Mouse (Mus musculus): ENCODE results near the gene Cfap58. TPM values are rescaled to one million over a fixed set of nuclear protein-coding genes. Genes with fewer than 3 reads are reported as not detected.
A peak's percentile ranks its signal among the peaks of the same experiment; 100 is the strongest.

Gene Cfap58
- polyA plus RNA-seq, 1 experiment from 2014 or later = 0.18 TPM

GRCm38 (mm10) chr19:47915251-47915650, 22.2 kb upstream of the Cfap58 start:
- no peak for DNase-seq (ENCODE audit: low spot score)

- no peak for DNase-seq (ENCODE audit: low spot score)
Observed at GRCm38 (mm10) chr19:47917396-47917795, 20.1 kb upstream of the Cfap58 start.

GRCm38 (mm10) chr19:47918016-47918415, 19.5 kb upstream of the Cfap58 start:
- no peak for DNase-seq (ENCODE audit: low spot score)

GRCm38 (mm10) chr19:47918455-47919101, 18.9 kb upstream of the Cfap58 start:
- DNase-seq (ENCODE audit: low spot score) = peak; percentile 66

- DNase-seq (ENCODE audit: low spot score) = peak; percentile 89
Observed at GRCm38 (mm10) chr19:47919126-47919965, 18.1 kb upstream of the Cfap58 start, which contains the start of the genes Cfap43 and Itprip. Cfap43 (minus strand) TSS chr19:47919287. Itprip (minus strand) TSS chr19:47919299.

DNA sequence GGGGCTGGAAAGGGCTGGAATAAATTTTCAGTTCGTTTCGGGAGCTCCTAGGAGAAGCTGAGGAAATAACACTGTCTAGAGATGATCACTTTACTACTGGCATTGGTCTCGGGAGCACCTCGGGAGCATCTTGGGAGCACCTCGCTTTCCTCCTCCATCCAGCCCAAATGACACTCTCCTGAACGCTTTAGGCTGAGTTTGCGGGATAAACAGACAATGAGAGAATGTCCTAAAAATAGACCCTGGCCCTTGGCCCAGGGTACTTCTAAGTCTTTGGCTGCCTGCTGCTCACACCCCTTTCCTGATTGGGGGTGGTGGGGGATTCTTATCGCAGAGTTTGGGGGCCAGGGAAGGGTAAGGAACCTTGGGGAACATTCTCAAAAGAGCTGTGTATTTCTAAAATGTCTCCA, 17.5 kb upstream of the Cfap58 start:
- no peak for DNase-seq (ENCODE audit: low spot score)

GRCm38 (mm10) chr19:47925819-47926218, 11.7 kb upstream of the Cfap58 start:
- DNase-seq (ENCODE audit: low spot score) = no peak

DNA sequence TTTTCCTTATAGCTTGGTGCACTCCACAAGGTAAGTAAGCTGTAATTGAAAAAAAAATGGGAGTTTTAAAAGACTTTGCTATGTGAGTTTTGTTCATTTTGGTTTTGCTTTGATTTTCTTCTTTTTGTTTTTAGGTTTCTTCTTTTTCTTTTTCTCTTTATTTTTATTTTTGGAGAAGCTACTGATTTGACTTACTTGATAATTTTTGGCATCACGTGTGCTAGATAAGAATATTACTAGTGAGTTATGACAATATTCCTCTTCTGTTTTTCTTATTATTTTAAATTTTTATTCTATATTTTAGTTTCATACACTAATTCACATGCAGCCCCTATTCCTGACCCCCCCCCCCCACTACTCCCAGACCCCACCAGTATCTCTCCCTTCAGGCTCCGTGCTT, 10.4 kb upstream of the Cfap58 start:
- DNase-seq (ENCODE audit: low spot score) = no peak

DNA sequence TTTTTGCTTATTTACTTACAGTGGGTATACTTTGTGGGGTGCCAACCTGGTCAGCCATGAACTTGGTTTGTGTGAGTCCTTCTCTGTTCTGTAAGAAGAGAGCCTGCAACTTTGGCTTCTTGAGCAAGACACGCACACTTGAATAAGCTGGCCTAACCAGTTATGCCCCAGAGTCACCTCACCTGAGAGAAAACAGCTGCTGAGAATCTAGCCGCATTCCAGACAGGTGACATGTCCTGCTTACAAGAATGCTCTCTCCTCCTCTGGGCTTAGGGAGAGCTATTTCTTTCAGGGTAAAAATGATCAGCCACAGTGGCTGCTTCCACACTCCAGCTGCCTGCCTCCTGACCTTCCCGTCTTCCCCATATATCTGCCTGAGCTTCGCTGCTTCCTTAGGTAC, 8.4 kb upstream of the Cfap58 start:
- no peak for DNase-seq (ENCODE audit: low spot score)

GRCm38 (mm10) chr19:47931982-47932638, 5.4 kb upstream of the Cfap58 start:
- peak; percentile 72 for DNase-seq (ENCODE audit: low spot score)

DNA sequence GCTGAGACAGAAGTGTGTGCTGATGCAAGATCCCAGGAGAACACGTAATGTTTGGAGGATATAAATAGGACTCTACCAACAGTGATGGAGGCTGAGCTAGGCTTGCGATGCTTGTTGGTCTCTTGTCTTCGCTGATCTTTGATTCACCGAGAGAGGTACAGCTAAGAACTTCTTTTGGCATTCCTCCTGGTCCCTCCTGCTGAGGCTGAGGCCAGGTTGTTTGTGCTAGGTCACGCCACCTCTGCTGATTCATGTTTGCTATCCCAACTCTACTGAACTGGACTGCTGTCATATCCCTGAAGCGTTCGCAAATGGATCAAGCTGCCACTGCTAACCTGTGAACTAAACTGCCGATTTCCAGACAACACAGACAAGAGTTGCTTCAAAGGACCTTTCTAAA, 3.3 kb upstream of the Cfap58 start:
- DNase-seq (ENCODE audit: low spot score) = no peak

GRCm38 (mm10) chr19:47934636-47935238, 2.7 kb upstream of the Cfap58 start:
- DNase-seq (ENCODE audit: low spot score) = no peak

GRCm38 (mm10) chr19:47935530-47935929, 1.9 kb upstream of the Cfap58 start:
- no peak for DNase-seq (ENCODE audit: low spot score)

GRCm38 (mm10) chr19:47936490-47936889, 985 bp upstream of the Cfap58 start:
- no peak for DNase-seq (ENCODE audit: low spot score)

GRCm38 (mm10) chr19:47936938-47937337, 537 bp upstream of the Cfap58 start:
- no peak for DNase-seq (ENCODE audit: low spot score)

DNA sequence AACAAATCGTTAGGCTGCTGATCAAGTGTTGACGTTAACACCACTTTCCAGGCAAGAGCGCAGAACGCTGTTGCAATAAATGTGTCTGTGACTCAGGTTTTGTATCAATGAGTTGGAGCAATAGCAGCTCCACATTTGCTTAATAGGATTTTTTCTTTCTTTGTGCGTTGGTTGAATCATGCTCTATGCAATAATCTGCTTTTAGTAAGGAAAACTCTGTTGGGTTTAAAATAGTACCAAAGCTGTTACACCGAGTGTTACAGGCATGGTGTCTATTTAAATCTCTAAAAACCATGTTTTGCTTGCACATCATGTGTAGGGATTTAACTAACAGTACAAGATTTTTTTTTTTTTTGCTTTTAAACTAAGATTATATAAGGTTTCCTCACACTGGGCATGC, 1.9 kb downstream of the Cfap58 start:
- DNase-seq (ENCODE audit: low spot score) = no peak

DNA sequence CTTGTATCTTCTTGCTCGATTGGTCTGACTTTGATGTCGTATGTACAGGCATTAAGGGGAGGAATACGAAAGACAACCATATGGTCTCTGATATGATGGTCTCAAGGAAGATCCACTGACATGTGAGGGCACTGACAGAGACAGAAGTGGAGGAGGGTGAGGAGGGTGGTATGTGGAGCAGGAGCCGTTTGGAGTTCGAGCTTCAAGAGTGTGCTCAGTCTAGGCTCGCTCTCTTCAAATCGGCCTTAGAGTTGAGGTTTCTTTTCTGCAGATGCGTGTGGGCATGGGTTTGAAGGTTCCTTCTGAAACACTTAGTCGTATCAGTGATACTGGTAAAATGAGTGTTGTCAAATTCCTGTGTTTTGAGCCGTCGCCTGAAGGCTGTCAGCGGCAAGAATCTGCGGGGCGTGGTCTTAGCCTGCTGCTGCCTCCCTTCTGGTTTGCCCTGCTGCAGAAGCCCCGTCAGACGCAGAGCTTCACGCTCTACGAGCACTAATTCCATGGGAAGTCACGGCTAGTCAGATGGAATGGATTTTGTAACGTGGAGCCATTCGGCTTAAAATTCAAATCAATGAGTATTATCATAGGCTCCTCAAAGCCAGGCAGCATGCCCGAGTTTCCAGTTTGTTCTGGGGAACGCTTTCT, 9.5 kb downstream of the Cfap58 start:
- DNase-seq (ENCODE audit: low spot score) = no peak

GRCm38 (mm10) chr19:47950946-47951345, 13.5 kb downstream of the Cfap58 start:
- no peak for DNase-seq (ENCODE audit: low spot score)

DNA sequence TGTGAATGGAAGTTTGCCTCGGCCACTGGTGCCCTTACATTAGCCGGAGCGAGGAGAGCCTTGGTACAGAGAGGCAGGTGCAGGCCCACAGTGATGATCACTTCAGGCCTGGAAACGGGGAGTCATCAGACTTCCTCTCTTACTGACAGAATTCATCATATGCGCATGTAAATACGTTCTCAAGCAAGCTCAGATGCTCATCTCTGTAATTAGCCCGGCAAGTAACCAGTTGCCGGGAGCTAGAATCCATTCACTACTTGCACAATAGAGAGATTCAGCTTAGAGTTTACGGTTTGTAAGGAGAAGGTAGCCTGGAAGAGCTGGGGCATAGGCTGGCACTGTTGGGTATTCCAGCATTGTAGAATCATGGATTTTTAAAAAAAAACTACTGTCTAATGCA, 15.7 kb downstream of the Cfap58 start:
- DNase-seq (ENCODE audit: low spot score) = no peak

DNA sequence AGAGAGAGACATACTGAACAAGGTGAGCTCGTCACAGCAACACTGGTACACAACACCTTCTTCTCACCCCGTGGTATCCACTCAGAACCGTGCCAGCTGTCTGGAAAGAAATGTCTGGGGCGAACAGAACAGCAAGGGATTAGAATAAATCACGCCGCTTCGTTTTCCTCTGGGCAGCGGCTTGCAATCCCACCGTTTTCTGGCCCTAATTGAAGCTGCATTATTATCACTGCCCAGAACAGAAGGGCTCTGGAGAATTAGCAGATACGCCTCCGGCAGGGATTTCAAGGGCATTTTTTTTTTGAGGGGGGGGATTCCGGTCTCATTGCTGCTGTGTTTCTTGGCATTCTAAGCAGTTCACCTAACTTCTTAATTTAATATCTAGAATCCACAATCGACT, 20.7 kb downstream of the Cfap58 start:
- DNase-seq (ENCODE audit: low spot score) = no peak

GRCm38 (mm10) chr19:47968993-47969659, 31.7 kb downstream of the Cfap58 start:
- DNase-seq (ENCODE audit: low spot score) = no peak

Data from thymus, postnatal 0 days (tissue).